Mouse (Mus musculus): ENCODE results near the gene Ephb6.

- TF ChIP-seq CTCF (IDR thresholded peaks at IDR 0.05; ENCODE audit: low read depth, low read length): no peak
- TF ChIP-seq POLR2A (IDR thresholded peaks at IDR 0.05; ENCODE audit: extremely low read depth, insufficient read depth, low read length): no peak
These were observed 47.0 kb upstream of the Ephb6 start for GRCm38 (mm10) chr6:41558271-41558670.
